Mouse (Mus musculus) mouse embryonic stem cell (cell line): ENCODE measurements around the gene Cyp4a30b.
"Not testable (repeated sequence)": the region's sequence is repeated elsewhere in the genome, so short reads cannot be mapped to it uniquely, and the experiment has no call there.

Experiments used
- in situ Hi-C, 2 experiments: fragments of 300-500 bp; cut with MboI; formaldehyde crosslinking; loops; 1 replicate in 1 of 2; 3 replicates in 1 of 2; pipeline ENCODE4 v1.14.3; 2019 to 2020; ENCODE audit warnings: low sequenced_read_pairs in 2 of 2, low pct_unique_long_range_greater_than_20kb in 1 of 2, mixed read lengths in 1 of 2; ENCODE audit not compliant: unreplicated experiment in 1 of 2

Gene Cyp4a30b

DNA sequence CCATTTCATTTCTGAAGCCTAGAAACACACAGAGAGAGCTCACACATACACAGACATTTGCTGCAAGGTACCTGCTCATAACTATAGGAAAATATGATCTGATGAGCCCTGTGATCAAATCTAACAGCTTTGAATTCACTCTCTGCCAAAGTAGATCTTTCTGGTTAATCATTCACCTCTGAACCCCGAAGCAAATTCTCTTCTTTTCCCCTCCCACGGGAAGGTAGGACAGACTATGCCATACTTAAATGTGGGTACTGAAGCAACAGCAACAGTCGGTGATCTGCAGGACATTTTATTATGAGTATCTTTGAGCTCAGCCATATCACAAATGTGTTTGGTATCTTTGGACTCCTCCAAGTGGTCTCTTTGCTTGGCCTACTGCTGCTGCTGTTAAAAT lies at the start of gene Cyp4a30b:
Gene Cyp4a30b, plus strand, starts transcription at position 301 of the 400 bp plus-strand sequence.
- in situ Hi-C loops: no loop called here

- in situ Hi-C loops: not testable (repeated sequence)
Measured at GRCm38 (mm10) chr4:115411324-115411723, 41.1 kb upstream of the Cyp4a30b start, which contains the start of gene Cyp4a12b. TSS of gene Cyp4a12b (plus strand) at chr4:115411624.

DNA sequence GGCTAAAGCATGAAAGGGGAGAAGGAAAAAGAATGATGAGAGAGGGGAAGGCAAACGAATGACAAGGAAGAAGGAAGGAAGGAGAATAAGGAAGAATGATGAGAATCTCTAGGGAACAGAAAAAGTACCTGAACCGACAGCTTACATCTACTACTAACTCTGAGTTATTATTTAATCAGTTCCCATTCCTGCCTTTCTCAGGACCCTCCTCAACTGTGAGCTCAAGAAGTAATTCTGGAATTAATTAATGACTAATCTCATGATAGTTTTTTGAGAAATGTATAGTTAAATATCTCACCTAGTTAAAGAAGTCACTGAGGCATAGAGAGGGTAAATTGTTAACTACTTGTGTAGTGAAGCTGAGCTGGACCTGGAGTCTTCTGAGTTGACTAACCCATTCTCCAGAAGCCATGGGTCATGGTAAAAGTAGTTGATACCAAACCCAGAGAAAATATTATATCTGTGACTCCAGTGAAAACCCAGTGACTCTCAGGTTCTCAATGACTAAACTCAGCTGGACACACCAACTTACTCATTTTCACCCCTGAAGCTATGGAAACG lies 1.7 kb upstream of the Cyp4a30b start:
- in situ Hi-C loops: no loop called here

DNA sequence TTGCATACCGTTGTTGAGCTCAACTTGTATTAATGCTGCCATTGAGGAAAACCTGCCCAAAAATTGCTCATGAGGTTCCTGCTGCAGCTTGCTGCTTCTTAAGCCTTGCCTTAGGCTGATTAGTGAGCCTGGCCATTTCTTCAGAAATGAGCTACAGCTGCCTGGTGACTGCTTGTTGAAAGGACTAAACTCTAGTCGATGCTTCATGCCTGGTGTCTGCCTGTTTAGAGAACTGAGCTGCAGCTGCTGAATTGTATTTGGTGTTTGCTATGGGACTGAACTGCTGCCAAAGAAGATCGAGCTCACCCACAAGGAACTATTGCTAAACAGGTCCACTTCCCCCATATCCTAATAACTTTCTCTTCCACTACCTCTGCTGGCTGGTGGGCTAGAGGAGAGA lies 21.2 kb downstream of the Cyp4a30b start:
- in situ Hi-C loops: not testable (repeated sequence)

GRCm38 (mm10) chr4:115476051-115476450 lies 23.6 kb downstream of the Cyp4a30b start:
- in situ Hi-C loops: loop anchor here (25.0 kb wide), 1 partner anchor 236 kb away; no protein-coding TSS in a partner anchor

- in situ Hi-C loops: loop anchor here (25.0 kb wide), 1 partner anchor 231 kb away; no protein-coding TSS in a partner anchor
Measured at GRCm38 (mm10) chr4:115481006-115481652, 28.7 kb downstream of the Cyp4a30b start.

GRCm38 (mm10) chr4:115496001-115496400 lies 43.6 kb downstream of the Cyp4a30b start, which contains the start of gene Cyp4a14:
TSS of gene Cyp4a14 (minus strand) at chr4:115496142.
- in situ Hi-C loops: loop anchor here (25.0 kb wide), 1 partner anchor 216 kb away; no protein-coding TSS in a partner anchor

- in situ Hi-C loops: loop anchor here (25.0 kb wide), 1 partner anchor 215 kb away; no protein-coding TSS in a partner anchor
Measured at GRCm38 (mm10) chr4:115497466-115497865, 45.1 kb downstream of the Cyp4a30b start.

- in situ Hi-C loops: not testable (repeated sequence)
Measured at GRCm38 (mm10) chr4:115513964-115514363, 61.6 kb downstream of the Cyp4a30b start.

DNA sequence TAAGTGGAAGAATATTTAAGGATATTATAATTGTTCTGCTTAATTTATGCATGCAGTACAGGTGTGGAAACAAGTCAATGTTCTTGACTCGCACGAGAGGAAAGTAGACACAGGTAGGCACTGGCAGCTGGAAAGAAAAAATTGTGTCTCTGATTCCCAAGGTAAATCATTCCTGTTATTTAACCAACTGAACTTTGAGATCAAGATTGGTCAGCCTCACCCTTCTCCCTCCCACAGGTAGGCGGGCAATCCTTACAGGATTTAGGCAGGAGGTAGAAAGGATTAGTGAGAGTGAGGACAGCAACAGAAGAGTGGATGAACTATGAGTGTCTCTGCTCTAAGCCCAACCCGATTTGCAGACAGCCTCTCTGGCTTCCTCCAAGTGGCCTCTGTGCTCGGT lies 65.6 kb downstream of the Cyp4a30b start, which contains the start of gene Cyp4a10:
Gene Cyp4a10, plus strand, starts transcription at position 265 of the 400 bp plus-strand sequence.
- in situ Hi-C loops: not testable (repeated sequence)

DNA sequence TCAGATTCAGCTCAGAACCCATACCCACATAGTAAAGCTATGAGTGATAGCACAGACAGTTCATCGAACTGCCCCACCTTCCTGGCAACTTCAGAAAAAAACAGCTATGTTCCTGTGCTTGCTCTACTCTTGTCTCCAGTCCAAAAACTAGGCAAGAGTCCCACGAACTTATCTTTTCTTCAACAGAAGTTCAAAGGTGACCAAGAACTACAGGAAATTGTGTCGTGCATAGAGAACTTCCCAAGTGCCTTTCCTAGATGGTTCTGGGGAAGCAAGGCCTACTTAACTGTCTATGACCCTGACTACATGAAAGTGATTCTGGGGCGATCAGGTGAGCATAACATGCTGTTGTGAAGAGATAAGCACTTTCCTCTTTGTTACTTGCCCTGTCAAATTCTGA lies 67.0 kb downstream of the Cyp4a30b start:
- in situ Hi-C loops: no loop called here
